Mouse (Mus musculus) thymus, adult 2 months (tissue): ENCODE data around the gene Dnajb5. TPM values are rescaled to one million over a fixed set of nuclear protein-coding genes. Genes with fewer than 3 reads are reported as not detected.
A peak's percentile ranks its signal among the peaks of the same experiment; 100 is the strongest.

Experiments used
- DNase-seq: peaks from one replicate; pipeline ENCODE4 v3.0.0; 2021
- H3K27ac ChIP-seq: fragments of 200-500 bp; 2 replicates; pipeline ENCODE4 v1.5.1; 2012; ENCODE audit warnings: low read length, control low read depth; ENCODE audit not compliant: control insufficient read depth, insufficient read depth
- H3K27me3 ChIP-seq: fragments of 200-500 bp; 2 replicates; pipeline ENCODE4 v1.6.1; 2012; ENCODE audit warnings: mild to moderate bottlenecking, low read length, moderate library complexity, mixed read lengths; ENCODE audit not compliant: control insufficient read depth, insufficient read depth
- H3K36me3 ChIP-seq: fragments of 200-500 bp; 2 replicates; pipeline ENCODE4 v1.6.1; 2012; ENCODE audit warnings: mild to moderate bottlenecking, low read length, moderate library complexity; ENCODE audit not compliant: control insufficient read depth, insufficient read depth
- H3K4me1 ChIP-seq: fragments of 200-500 bp; replicated peaks from 2 replicates; pipeline ENCODE4 v1.6.1; 2012; ENCODE audit warnings: low read length; ENCODE audit not compliant: control insufficient read depth, insufficient read depth
- H3K4me3 ChIP-seq: fragments of 200-500 bp; 2 replicates; pipeline ENCODE4 v1.5.1; 2012; ENCODE audit warnings: mild to moderate bottlenecking, low read length, control low read depth, moderate library complexity; ENCODE audit not compliant: control insufficient read depth, insufficient read depth
- CTCF ChIP-seq: fragments of 200-500 bp; IDR thresholded peaks from 2 replicates; pipeline ENCODE4 v1.5.1; 2012; ENCODE audit warnings: mild to moderate bottlenecking, control low read depth, low read length, moderate library complexity, borderline replicate concordance; ENCODE audit not compliant: control insufficient read depth, poor library complexity, insufficient read depth; ENCODE audit errors: extremely low read depth
- POLR2A ChIP-seq: fragments of 200-500 bp; IDR thresholded peaks from 2 replicates; pipeline ENCODE4 v1.6.1; 2012; ENCODE audit warnings: mild to moderate bottlenecking, low read length, control low read depth, moderate library complexity; ENCODE audit not compliant: control insufficient read depth, poor library complexity, insufficient read depth; ENCODE audit errors: extremely low read depth
- WGBS: fragments of 180-500 bp; shearing (Covaris S2); methylation state at CpG from one replicate; pipeline ENCODE4 v1.1.7; 2018; 5-methylcytosine and 5-hydroxymethylcytosine counted together
- polyA plus RNA-seq: library from polyadenylated mRNA; depleted of rRNA; stranded (reverse); fragments of >200 nt; gene quantifications from 2 replicates; pipeline ENCODE4 v1.2.3, GENCODE M21; 2012; rRNA removed

The Dnajb5 gene
- polyA plus RNA-seq: 9.1 and 12.6 TPM in 2 replicates

DNA sequence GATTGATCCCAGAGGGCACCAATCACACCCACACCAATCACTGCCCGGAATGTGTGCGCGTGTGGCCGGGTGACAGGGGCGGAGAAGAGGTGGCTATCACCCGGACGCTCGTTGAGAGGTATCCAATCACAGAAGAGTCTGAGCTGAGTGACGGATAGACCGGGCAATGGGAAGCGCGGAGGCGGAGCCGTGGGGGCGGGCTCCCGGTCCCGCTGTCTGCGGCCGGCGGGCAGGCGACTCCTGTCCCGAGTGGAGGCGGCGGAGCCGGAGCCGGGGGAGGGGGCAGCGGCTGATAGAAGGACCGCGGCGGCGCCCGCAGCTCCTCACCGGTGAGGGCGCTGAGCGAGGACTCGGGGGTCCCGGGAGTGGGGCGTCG lies at the start of gene Dnajb5:
Gene Dnajb5, plus strand, starts transcription at position 139 of the 376 bp plus-strand sequence.
- TF ChIP-seq CTCF: no peak; the same call in 1 of the 2 replicates
- TF ChIP-seq POLR2A: no peak
- peaks cover 23% of the 10 kb centered on the region for H3K4me1 ChIP-seq
- no peaks in the 10 kb centered on the region for H3K27me3 ChIP-seq
- peak; percentile 97 for DNase-seq
- peak within 1 kb of the TSS; percentile 58; the same call in 1 of the 2 replicates for H3K27ac ChIP-seq
- peak within 1 kb of the TSS; percentile 84 for H3K4me3 ChIP-seq
- no peaks in the 10 kb centered on the region for H3K36me3 ChIP-seq
- WGBS: 1% methylated on average over 39 of the region's 39 CpGs

DNA sequence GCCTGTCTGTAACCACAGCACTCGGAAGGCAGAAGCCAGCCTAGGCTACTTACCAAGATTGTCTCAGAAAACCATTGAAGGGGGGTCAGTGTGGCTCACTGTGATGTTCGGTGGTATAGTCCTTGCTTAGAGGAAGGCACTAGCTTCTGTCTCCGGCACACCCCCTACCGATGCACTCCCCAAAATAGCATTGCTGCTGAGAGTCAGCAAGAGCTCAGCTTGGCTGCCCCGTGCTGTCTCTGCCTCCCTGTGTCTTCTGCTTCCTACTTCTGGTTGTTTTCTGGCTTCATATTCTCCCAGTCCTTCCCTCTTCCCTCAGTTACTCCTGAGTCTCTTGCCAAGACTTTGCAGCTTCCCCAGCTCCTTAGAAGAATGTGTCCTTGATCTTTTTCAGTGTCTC lies 48.7 kb upstream of the Dnajb5 start:
- WGBS: 66% methylated on average over 5 of the region's 5 CpGs
- DNase-seq: no peak
- no peaks in the 10 kb centered on the region for H3K27me3 ChIP-seq
- H3K36me3 ChIP-seq: no peaks in the 10 kb centered on the region
- no peaks in the 10 kb centered on the region for H3K4me1 ChIP-seq
- no peak overlapping the region for H3K4me3 ChIP-seq
- no peak for TF ChIP-seq CTCF
- no peak overlapping the region for H3K27ac ChIP-seq

DNA sequence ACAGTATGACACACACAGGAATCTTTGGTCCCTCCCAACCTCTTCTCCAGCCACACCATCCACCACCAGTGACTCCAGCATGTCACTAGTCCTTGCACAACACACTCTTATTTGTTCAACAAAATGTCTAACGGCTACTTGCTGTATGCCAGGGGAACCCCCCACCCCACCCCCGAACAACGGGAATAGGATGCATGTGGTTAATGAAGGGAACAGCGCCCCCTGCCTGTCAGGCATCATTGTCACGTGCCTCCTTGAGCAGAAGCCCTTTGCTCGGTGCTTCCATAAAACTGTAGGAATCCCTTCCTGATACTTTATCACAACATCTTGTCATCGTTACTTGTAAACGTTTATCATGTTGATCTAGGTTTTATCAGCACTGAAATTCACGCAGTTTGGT lies 47.4 kb upstream of the Dnajb5 start:
- no peaks in the 10 kb centered on the region for H3K4me1 ChIP-seq
- H3K27ac ChIP-seq: no peak overlapping the region
- H3K27me3 ChIP-seq: no peaks in the 10 kb centered on the region
- 48% methylated on average over 9 of the region's 9 CpGs for WGBS
- DNase-seq: peak; percentile 15
- H3K4me3 ChIP-seq: no peak overlapping the region
- H3K36me3 ChIP-seq: no peaks in the 10 kb centered on the region
- TF ChIP-seq CTCF: peak; percentile 45; the same call in 1 of the 2 replicates
- TF ChIP-seq POLR2A: no peak

DNA sequence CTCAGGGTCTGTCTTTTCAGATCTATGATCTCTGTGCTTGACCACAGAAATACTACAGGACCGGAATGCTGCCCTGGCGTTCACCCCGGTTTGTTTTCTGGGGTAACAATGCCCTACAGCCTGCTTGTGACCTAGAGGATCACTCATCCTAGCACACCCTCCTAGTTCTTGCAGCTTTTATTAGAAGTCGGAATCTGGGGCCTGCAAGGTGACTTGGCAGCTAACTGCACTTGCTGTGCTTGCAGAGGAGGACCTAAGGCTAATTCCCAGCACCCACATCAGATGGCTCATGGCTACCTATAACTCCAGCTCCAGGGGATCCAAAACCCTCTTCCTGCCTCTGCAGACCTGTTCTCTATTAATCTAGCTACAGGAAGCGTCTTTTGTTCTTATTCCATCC lies 46.9 kb upstream of the Dnajb5 start:
- H3K36me3 ChIP-seq: no peaks in the 10 kb centered on the region
- TF ChIP-seq POLR2A (no peak), CTCF (no peak)
- H3K4me3 ChIP-seq: no peak overlapping the region
- no peaks in the 10 kb centered on the region for H3K4me1 ChIP-seq
- H3K27me3 ChIP-seq: no peaks in the 10 kb centered on the region
- WGBS: 93% methylated on average over 5 of the region's 5 CpGs
- DNase-seq: no peak
- H3K27ac ChIP-seq: no peak overlapping the region

DNA sequence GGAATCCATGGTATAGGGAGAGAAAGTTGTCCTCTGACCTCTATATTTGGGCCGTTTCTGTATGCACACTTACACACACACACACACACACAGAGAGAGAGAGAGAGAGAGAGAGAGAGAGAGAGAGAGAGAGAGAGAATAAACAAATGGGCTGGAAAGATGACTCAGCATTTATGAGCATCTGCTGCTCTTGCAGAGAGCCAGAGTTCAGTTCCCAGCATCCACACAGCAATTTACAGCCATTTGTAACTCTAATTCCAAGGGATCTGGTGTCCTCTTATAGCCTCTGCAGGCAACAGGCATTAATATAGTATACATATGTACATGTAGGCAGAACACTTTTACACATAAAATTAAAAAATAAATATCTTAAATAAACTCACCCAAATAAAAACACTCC lies 45.7 kb upstream of the Dnajb5 start:
- no peaks in the 10 kb centered on the region for H3K36me3 ChIP-seq
- 69% methylated on average over 1 of the region's 1 CpGs for WGBS
- no peak for DNase-seq
- no peak overlapping the region for H3K27ac ChIP-seq
- no peaks in the 10 kb centered on the region for H3K27me3 ChIP-seq
- TF ChIP-seq POLR2A (no peak), CTCF (no peak)
- no peak overlapping the region for H3K4me3 ChIP-seq
- no peaks in the 10 kb centered on the region for H3K4me1 ChIP-seq

DNA sequence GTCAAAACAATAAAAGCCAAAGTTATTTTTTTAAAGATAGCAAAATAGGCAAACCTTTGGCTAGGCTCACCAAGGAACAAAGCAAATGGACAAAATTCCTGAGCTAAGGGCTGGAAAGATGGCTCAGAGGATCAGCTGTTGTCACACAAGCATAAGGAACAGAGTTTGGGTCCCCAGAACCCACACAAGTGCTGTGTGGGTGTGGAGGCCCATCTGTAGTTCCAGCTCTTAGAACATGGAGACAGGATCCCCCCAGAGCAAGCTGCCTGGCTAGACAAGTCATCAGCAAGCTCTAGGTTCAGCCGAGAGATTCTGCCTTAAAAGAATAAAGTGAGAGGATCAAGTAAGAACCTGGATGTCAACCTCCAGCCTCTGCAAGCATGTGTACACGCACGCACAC lies 45.1 kb upstream of the Dnajb5 start:
- TF ChIP-seq POLR2A (no peak), CTCF (no peak)
- H3K27me3 ChIP-seq: no peaks in the 10 kb centered on the region
- H3K27ac ChIP-seq: no peak overlapping the region
- no peaks in the 10 kb centered on the region for H3K4me1 ChIP-seq
- no peaks in the 10 kb centered on the region for H3K36me3 ChIP-seq
- DNase-seq: no peak
- no peak overlapping the region for H3K4me3 ChIP-seq
- WGBS: 94% methylated on average over 3 of the region's 3 CpGs

DNA sequence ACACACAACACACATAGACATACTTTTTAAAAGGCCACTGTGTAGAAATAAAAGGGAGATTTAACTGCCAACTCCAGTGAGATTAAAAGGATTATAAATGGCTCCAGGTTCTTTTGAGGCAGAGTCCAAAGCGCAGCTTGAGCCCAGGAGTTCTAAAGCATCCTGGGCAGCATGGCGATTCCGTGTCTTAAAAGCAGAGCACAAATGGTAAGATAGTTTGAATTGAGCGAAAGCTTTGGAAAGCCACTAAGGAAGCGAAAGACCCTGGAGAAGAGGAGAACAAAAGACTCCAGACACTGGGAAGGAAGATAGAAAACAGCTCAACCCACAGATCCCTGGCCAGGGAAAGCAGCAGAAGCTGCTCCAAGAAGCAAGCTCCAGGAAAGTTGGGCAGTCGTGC lies 44.6 kb upstream of the Dnajb5 start:
- WGBS: 97% methylated on average over 6 of the region's 6 CpGs
- H3K36me3 ChIP-seq: no peaks in the 10 kb centered on the region
- H3K27ac ChIP-seq: no peak overlapping the region
- H3K4me1 ChIP-seq: no peaks in the 10 kb centered on the region
- no peak overlapping the region for H3K4me3 ChIP-seq
- no peak for DNase-seq
- TF ChIP-seq POLR2A (no peak), CTCF (no peak)
- H3K27me3 ChIP-seq: no peaks in the 10 kb centered on the region
